Mouse (Mus musculus) A20 (cell line): Measurements from ENCODE around the gene Ttll5.
A peak's percentile ranks its signal among the peaks of the same experiment; 100 is the strongest.

Experiments
- DNase-seq: peaks from one replicate; pipeline ENCODE4 v3.0.0-alpha.2; 2011; ENCODE audit warnings: low read depth, low spot score

Gene Ttll5

DNA sequence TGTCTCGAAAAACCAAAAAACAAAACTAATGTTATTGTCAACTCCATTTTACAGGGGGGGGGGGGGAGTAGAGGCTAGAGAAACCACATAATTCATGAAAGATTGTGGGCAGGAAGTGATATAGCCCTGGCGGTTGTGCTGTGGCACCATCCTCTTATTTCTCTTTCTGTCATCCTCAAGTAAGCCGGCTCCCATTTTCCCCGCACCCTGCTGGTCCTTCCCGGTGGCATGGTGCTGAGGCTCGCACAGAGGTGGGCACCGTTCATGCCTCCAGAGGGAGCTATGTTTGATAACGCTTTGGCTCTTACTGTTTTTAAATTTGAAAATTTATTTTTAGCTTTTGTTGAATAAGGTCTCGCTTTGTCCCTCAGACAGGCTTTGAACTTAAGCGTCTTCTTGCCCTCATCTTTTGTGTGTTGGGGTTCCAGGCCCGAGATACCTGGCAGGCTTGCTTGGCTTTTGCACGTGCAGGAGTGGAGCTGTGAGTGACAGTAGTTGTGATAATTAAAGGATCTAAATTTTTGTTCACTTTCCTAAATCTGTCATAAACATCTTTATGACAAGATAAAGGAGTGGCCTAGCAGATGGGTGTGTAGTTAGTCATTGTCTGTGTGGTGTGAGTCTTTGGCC is 15.0 kb downstream of the Ttll5 start:
- DNase-seq, result no peak

DNA sequence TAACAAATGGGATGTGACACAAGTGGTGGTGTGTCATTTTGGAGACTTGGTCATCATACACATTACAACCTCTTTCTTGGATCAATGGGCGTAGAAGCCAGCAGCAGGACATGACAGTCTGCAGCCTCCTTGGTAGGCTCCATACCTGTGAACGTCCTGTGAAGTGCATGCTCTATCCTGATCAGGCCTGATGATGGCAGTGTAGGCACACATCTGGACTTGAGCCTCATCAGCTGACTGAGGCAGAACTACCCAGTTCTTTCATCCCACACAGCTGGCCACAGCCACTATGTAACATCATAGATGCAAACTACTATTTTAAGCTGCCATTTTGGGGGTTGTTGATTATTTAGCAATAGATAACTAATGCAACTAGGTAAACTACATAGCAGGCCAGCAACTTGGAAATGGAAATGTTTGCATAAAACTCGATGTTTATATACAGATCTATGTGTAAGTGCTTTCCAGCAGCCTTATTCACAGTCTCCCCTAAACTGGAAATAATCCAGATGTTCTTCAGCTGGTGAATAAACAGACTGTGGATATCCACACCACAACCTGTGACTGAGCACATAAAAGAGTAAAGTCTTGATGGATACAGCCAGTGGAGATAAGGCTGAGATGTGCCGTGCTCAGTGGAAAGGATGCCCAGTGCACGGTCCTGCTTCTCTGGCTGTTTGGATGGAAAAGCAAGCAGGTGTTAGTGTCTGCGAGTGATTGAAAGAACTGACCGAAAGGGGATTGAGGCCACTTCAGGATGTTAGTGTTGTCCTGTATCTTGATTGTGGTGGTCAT is 23.9 kb downstream of the Ttll5 start:
- DNase-seq, result peak; percentile 52

DNA sequence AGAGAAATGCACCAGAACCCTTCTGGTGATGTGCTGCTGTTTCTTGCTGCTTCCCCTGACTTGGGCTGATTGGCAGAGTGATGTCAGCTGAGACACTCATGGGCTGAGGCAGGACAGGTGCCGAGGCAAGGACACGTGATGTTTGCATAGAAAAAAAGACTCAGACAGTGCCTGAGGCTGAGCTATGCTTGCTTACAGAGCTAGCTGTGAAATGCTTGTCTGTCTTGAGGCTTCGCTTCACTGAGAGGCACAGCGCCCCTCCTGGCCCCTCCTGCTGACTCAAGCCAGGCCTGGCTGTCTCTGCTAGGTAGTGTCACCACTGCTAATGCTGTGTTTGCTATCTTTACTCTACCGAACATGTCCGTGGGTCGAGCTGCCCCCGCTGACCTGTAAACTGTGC is 26.2 kb downstream of the Ttll5 start:
- no peak for DNase-seq

GRCm38 (mm10) chr12:85853836-85854235 is 29.4 kb downstream of the Ttll5 start:
- DNase-seq, result no peak

DNA sequence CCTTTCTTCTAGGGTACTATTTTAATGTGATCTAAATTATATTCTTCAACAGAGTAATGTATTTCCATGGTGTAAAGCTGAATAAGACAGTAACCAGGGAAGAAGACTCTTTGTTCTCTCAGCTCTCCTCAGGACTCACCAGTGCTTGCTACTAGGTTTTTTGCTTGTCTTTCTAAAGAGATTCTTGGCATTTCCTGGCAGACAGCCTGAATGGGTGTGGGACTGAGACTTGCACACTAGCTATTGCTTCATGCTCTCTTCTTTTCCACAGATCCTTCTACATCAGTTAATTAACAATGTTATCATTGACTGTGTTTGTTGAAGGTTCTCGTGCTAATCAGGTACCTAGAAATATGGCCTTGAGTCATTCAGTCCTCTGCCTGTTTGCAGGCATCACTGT is 29.8 kb downstream of the Ttll5 start:
- DNase-seq, result no peak

DNA sequence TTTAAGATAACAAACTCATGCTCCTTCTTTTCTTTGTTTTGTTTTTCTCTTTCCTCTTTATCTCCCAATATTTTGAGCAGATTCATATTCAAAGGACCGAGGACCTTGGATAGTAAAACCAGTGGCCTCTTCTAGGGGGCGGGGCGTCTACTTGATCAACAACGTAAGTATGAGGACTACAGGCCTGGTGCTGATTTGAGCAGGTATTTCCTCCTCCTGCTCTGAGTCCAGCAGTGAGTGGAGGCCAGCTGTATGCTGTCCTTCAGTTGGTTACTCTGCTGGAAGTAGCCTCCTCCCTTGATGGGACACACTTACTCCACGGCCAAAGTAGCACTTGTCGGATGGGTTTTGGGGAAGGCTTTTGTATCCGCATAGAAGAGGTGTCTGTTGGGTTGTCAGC is 32.8 kb downstream of the Ttll5 start:
- DNase-seq, result no peak

- no peak for DNase-seq
Observed at GRCm38 (mm10) chr12:85859111-85859510, 34.7 kb downstream of the Ttll5 start.

DNA sequence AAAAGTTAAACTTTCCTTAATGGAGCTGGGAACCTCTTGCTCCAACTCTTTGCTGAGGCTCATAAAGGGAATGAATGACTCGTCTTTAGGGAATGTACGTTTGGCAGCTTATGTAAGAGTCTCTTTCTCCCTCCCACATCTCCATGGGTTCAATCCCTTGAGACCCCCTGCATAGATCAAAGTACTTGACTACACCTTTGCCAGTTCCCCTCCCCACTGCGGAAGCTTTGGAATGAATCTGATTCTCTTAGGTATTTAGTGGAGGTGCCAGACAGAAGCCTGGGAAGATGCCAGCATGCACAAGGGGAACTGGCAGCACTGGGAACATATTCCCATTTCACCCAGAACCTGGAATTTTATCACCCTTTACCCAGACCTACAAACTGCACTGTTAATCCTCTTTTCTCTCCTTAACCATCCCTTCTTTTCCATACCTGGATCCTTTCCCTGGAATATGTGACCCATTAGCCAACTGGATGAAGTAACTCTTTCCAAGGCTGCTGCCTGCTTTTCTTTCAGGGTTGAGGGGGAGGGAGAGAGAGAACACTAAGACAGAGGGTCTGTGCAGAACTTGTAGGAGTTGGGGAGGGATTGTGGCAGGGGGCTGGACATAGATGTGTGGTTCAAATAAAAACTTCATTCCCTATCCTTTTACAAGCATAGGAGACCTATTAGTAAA is 35.2 kb downstream of the Ttll5 start:
- no peak for DNase-seq

GRCm38 (mm10) chr12:85862514-85862913 is 38.1 kb downstream of the Ttll5 start:
- no peak for DNase-seq

- peak; percentile 41 for DNase-seq
Observed at GRCm38 (mm10) chr12:85865526-85865925, 41.1 kb downstream of the Ttll5 start.

DNA sequence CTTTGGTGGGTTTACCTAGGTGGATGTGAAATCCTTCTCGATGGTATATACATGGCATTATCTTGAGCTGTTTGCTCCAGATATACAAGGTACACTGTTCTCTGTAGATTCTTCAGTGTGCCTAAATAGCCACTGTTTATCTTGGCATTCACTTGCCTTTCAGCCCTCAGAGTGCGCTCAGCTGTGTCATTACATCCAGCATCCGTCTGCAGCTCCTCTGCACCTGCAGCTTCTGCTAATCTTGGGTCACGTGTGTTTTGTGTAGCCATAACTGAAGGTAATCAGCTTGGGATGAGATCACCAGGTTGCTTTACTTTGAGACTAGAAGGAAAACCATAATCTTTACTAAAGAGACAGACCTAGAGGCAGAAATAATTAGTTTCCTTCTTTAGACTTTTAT is 42.2 kb downstream of the Ttll5 start:
- DNase-seq, result peak; percentile 10

GRCm38 (mm10) chr12:85867125-85867524 is 42.7 kb downstream of the Ttll5 start:
- peak; percentile 30 for DNase-seq

DNA sequence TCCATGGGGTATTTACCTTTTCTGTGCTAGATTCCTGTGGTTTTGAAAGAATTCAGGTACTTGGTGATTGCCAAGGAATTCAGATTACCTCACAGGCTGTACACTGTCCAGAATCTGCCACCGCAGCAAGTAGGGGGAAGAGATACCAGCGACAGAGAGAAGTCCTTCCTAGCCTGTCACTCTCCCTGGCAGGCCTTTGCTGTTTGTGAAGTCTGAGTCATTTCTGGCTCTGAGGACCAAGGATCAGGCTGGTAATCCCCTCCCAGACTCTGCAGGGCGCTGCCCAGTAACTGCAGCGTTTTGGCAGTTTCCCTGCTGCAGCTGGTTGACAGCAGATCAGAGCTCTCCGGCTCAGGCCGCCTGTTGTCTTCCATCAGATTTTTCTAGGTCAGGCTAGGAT is 45.0 kb downstream of the Ttll5 start:
- no peak for DNase-seq

- no peak for DNase-seq
Observed at GRCm38 (mm10) chr12:85879631-85880314, 55.3 kb downstream of the Ttll5 start.

DNA sequence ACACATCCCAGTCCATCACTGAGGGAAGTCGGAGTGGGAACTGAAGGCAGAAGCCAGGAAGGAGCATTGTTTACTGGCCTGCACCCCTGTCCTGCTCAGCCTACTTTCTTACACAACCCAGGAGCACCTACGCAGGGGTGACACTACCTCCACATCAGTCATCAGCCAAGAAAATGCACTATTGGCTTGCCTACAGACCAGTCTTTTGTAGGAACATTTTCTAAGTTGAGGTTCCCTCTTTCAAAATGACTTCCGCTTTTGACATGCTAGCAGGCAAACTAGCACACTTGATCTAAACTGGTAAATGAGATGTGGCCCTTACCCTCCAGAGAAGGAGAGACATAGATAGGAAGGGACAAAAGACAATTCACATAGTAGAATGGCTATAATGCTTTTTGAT is 60.6 kb downstream of the Ttll5 start:
- no peak for DNase-seq

DNA sequence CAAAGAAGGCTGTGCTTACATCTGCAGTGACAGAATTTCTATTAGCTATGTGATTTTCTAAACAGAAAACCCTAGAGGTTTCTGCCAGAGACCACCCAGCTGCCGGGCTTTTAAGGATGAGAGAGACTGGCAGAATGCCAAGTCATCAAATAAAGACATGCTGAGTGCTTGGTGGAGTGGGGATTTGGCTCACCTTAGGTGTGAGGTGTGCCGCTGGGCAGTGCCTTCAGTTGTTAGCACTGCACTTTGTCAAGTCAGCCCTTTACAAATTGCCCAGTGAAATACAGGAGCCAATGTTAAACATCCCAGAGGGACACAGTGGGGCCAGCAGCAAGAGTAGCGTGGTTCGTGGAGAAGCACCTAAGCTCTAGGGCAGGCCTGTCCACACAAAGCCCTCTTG is 65.6 kb downstream of the Ttll5 start:
- DNase-seq, result no peak

GRCm38 (mm10) chr12:85903986-85904385 is 79.5 kb downstream of the Ttll5 start:
- DNase-seq, result no peak

DNA sequence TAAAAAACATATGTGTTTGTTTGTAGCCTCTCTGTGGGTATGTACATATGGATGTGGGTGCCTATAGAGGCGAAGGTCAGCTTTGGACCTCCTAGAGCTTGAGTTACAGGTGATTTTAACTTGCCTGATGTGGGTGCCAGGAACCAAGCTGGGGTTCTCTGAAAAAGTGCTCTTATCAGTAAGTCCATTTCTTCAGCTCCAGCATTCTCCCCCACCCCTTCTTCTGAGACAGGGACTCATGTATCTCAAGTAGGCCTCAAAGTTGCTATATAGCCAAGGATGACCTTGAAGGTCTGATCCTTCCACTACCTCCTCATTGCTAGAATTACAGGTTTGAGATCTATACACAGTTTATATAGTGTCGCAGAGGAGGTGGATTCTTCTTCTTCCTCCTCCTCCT is 81.2 kb downstream of the Ttll5 start:
- DNase-seq, result no peak

DNA sequence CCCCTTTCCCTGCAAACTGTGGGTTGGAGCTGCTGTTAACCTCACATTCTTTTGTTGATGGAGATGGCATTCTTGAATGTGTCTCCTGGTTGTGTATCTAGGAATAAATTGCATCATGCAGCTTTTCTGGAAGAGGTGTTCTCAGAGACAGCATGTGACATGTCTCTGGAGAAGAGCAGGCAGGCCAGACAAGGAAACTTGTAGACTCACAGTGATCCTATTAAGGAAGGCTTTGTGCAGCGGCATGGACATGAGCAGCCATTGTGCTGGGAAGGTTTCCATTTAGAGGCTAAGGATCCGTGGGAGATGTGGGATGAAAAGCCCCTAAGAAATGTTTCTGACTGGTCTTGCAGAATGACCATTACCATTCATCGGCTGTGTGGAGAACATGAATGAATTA is 83.4 kb downstream of the Ttll5 start:
- no peak for DNase-seq

DNA sequence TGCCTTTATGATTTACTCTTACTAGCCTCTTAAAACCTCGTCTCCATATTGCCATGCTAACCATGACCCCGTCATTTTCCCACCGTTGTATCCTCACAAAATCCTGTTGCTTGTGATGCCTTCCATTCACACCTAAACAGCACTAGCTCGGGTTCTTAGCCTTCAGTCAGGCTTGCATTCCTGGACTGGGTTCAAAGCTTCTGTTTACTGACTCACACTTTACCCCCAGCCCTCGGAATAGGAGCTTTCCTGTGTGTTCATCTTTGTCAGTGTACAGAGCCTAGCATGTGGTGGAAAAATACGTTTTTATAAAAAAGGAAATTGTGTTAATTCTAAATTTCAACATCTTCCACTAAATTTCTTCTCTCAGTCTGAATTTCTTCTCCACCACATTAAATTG is 86.4 kb downstream of the Ttll5 start:
- DNase-seq, result no peak

- no peak for DNase-seq
Observed at GRCm38 (mm10) chr12:85912712-85913504, 88.4 kb downstream of the Ttll5 start.
